Mouse (Mus musculus): ENCODE results near the gene Sult4a1.

DNA sequence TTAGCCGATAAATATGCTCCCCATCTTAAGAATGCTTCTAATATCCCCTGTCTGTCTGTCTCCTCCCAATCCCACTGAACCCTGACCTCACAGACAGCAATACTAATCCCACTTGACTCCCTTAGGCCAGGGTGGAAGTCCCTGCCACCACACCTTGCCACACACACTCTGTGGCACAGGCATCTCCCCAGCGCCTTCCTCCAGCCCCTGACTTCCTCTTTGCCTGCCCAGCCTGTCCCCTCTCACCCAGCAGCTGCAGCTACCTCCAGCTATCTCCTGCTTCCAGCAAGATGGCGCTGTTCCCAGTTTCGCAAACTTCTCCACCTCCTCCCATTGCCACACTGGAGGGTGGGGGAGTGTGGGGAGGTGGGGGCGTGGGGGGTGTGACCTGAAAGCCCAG lies 21.3 kb upstream of the Sult4a1 start:
- TF ChIP-seq POLR2A (IDR thresholded peaks at IDR 0.05; ENCODE audit: insufficient read depth, low read depth, low read length) (no peak), CTCF (IDR thresholded peaks at IDR 0.05; ENCODE audit: insufficient read depth, low read depth, low read length) (no peak)

All from olfactory bulb, adult 2 months (tissue).